Mouse (Mus musculus): ENCODE measurements around the gene Nr2f6. TPM values are rescaled to one million over a fixed set of nuclear protein-coding genes. Genes with fewer than 3 reads are reported as not detected.
A peak's percentile ranks its signal among the peaks of the same experiment; 100 is the strongest.
"Not testable (repeated sequence)": the region's sequence is repeated elsewhere in the genome, so short reads cannot be mapped to it uniquely, and the experiment has no call there.

The Nr2f6 gene
- total RNA-seq, 2 experiments from 2014 or later, result 39.3 to 40.6 TPM

DNA sequence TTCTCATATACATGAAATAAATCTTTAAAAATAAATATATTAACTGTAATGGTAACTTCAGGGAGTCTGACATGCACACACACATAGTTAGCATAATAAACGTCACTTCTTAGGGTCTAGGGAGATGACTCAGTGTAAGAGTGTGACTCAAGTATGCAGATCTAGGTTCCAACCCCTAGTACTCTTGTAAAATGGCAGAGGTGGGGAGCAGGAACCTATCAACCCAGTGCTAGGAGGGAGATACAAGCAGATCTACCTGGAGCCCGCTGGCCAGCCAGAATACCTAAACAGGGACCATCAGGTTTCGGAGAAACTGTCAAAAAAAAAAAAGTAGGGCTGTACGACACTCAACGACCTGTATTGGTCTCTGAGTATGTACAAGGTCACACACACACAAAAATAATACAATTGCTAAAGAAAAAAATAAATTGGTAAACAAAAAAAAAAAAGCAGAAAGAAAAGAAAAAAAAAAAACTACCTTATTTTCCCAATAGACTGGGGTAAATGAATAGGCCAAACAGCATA is 11.0 kb downstream of the Nr2f6 start:
- intact Hi-C loops (cut with DNase I), result no loop called here
- no peak for DNase-seq (ENCODE audit: low spot score in 2 of 2)

GRCm38 (mm10) chr8:71369040-71369718 is 12.6 kb downstream of the Nr2f6 start:
- no peak for DNase-seq (ENCODE audit: low spot score in 2 of 2)
- intact Hi-C loops (cut with DNase I), result loop anchor here (5.0 kb wide), 1 partner anchor 472 kb away; the partner anchor contains the start of gene Rpl18a

- intact Hi-C loops (cut with DNase I), result loop anchor here (5.0 kb wide), 1 partner anchor 471 kb away; the partner anchor contains the start of gene Rpl18a
- DNase-seq (ENCODE audit: low spot score in 2 of 2), result no peak
Measured at GRCm38 (mm10) chr8:71368366-71368765, 13.4 kb downstream of the Nr2f6 start.

- DNase-seq (ENCODE audit: low spot score in 2 of 2), result no peak
- intact Hi-C loops (cut with DNase I), result loop anchor here (5.0 kb wide), 1 partner anchor 470 kb away; the partner anchor contains the start of gene Rpl18a
Measured at GRCm38 (mm10) chr8:71367529-71368176, 14.1 kb downstream of the Nr2f6 start.

DNA sequence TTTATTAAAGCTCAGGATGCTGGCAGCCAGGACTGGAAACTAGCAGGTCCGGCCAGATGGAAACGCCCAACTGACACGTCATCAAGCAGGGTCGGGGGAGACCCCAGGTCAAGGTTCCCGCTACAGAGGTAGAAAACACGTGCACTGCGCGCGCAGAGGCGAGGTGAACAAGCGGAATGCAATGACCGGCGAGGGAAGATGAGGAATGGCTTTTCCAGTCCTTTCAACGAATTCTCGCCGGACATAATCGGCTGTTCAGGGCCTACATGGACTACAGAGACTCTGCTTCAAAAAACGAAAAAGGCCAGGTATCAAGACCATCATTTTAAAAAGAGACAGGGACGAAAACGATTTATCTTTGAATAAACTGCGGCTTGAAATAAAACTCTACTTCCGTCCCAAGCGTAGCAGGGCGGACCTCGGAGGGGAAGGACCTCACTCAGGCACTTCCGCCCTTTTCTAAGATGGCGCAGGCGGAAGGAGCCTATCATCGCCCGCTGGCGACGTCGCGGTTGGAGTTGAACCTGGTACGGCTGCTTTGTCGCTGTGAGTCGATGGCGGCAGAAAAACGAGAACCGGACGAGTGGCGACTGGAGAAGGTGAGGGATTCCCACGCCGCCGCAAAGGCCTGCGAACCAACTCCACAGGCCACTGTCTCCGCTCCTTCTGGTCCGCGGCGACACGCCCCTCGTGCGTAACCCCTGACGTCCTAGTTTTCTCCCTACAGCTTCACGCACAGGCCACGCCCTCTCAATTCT is 14.8 kb downstream of the Nr2f6 start, which contains the start of gene Use1:
TSS of gene Use1 (plus strand) at position 78 of the 758 bp plus-strand sequence.
- intact Hi-C loops (cut with DNase I), result loop anchor here (5.0 kb wide), 1 partner anchor 470 kb away; the partner anchor contains the start of gene Rpl18a
- peak; percentile 93 to 94 for DNase-seq (ENCODE audit: low spot score in 2 of 2)

DNA sequence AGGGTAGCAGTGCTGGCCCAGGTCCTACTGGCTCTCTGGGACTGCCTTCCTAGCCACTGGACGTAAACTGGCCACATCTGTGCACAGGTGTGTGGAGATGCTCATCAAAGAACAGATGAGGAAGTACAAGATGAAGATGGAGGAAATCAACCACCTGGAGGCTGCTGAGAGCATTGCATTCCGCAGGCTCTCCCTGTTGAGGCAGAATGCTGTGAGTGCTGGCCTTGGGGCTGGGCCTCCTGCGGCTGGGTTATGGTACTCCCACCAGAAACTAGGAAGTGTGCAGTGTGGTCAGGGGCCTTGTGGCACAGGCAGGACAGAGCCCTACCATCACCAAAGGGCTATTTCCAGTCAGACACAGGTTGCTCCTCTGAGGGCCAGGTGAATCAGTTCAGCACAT is 23.7 kb downstream of the Nr2f6 start:
- intact Hi-C loops (cut with DNase I), result no loop called here
- DNase-seq (ENCODE audit: low spot score in 2 of 2), result no peak

GRCm38 (mm10) chr8:71351520-71351919 is 30.2 kb downstream of the Nr2f6 start:
- intact Hi-C loops (cut with DNase I), result no loop called here
- DNase-seq (ENCODE audit: low spot score in 2 of 2), result no peak

DNA sequence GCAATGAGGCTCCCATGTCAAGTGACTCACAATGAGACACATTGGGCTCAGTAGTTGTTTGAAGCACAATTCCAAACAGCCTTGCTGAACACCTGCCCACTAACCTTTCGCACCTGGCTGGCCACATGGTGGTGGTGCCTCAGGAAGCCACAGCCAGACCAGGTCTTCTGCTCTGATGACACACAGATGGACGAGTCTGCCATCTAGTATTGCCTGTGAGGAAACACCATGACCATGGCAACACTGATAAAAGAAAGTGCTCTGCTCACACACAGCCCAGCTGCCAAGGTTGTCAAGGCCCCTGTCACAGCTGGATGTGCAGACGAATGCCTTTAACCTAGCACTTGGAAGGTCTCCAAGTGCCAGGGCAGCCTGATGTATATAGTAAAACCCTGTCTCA is 30.6 kb downstream of the Nr2f6 start:
- intact Hi-C loops (cut with DNase I), result no loop called here
- no peak for DNase-seq (ENCODE audit: low spot score in 2 of 2)

GRCm38 (mm10) chr8:71346581-71346980 is 35.2 kb downstream of the Nr2f6 start:
- DNase-seq (ENCODE audit: low spot score in 2 of 2), result no peak
- intact Hi-C loops (cut with DNase I), result no loop called here

GRCm38 (mm10) chr8:71340625-71341024 is 41.1 kb downstream of the Nr2f6 start:
- intact Hi-C loops (cut with DNase I), result no loop called here
- DNase-seq (ENCODE audit: low spot score in 2 of 2), result no peak

- intact Hi-C loops (cut with DNase I); DNase-seq (ENCODE audit: low spot score in 2 of 2): not testable (repeated sequence)
Measured at GRCm38 (mm10) chr8:71337834-71338233, 43.9 kb downstream of the Nr2f6 start.

- intact Hi-C loops (cut with DNase I), result no loop called here
- no peak for DNase-seq (ENCODE audit: low spot score in 2 of 2)
Measured at GRCm38 (mm10) chr8:71324848-71325247, 56.9 kb downstream of the Nr2f6 start.

Other genes with a start within 250 kb of the Nr2f6 start
- gene Myo9b, start 109.2 kb downstream of the Nr2f6 start, total RNA-seq (2021), result 10 to 100 TPM; 24.3 to 39.4 TPM
- gene Haus8, start 109.0 kb downstream of the Nr2f6 start, total RNA-seq (2021), result 10 to 100 TPM; 12.3 to 15.8 TPM
- gene Use1, start 15.1 kb downstream of the Nr2f6 start, total RNA-seq (2021), result 100 to 1,000 TPM; 104 to 119 TPM
- gene Ocel1, start 10.7 kb downstream of the Nr2f6 start, total RNA-seq (2021), result 10 to 100 TPM; 15.4 to 18.1 TPM
- 1 to 10 TPM; 3.4 to 4.9 TPM for gene Ushbp1, start 13.8 kb upstream of the Nr2f6 start, total RNA-seq (2021)
- gene Babam1, start 14.9 kb upstream of the Nr2f6 start, total RNA-seq (2021), result 100 to 1,000 TPM; 101 to 116 TPM
- under 1 TPM in 1 of 2 experiments, not detected in 1; 0.29 TPM for gene Ankle1, start 24.1 kb upstream of the Nr2f6 start, total RNA-seq (2021)
- gene Abhd8, start 81.7 kb upstream of the Nr2f6 start, total RNA-seq (2021), result 100 to 1,000 TPM; 303 to 342 TPM
- gene Mrpl34, start 83.0 kb upstream of the Nr2f6 start, total RNA-seq (2021), result 10 to 100 TPM; 47.3 to 68.9 TPM
- 10 to 100 TPM; 70.7 to 78.7 TPM for gene Dda1, start 87.2 kb upstream of the Nr2f6 start, total RNA-seq (2021)
- 10 to 100 TPM; 59.3 to 62.2 TPM for gene Ano8, start 104.0 kb upstream of the Nr2f6 start, total RNA-seq (2021)
- gene Gtpbp3, start 106.1 kb upstream of the Nr2f6 start, total RNA-seq (2021), result 10 to 100 TPM; 34.2 to 36.0 TPM
- gene Plvap, start 129.8 kb upstream of the Nr2f6 start, total RNA-seq (2021), result 1 to 10 TPM; 7.4 to 9.4 TPM
- not detected for gene Ccdc194, start 143.8 kb upstream of the Nr2f6 start, total RNA-seq (2021)
- 1 to 10 TPM; 3.5 to 4.8 TPM for gene Bst2, start 155.5 kb upstream of the Nr2f6 start, total RNA-seq (2021)
- 10 to 100 TPM; 37.8 to 43.0 TPM for gene Mvb12a, start 161.0 kb upstream of the Nr2f6 start, total RNA-seq (2021)
- not detected for gene Tmem221, start 176.9 kb upstream of the Nr2f6 start, total RNA-seq (2021)
- gene Nxnl1, start 184.6 kb upstream of the Nr2f6 start, total RNA-seq (2021), result under 1 TPM; 0.18 to 0.22 TPM
- gene Slc27a1, start 186.9 kb upstream of the Nr2f6 start, total RNA-seq (2021), result 100 to 1,000 TPM in 1 of 2 experiments, 10 to 100 TPM in 1; 94.7 to 109 TPM
- gene Pgls, start 210.2 kb upstream of the Nr2f6 start, total RNA-seq (2021), result 10 to 100 TPM; 31.1 to 41.6 TPM
- 1 to 10 TPM; 3.9 to 4.0 TPM for gene Fam129c, start 215.7 kb upstream of the Nr2f6 start, total RNA-seq (2021)
- gene Colgalt1, start 229.0 kb upstream of the Nr2f6 start, total RNA-seq (2021), result 10 to 100 TPM; 48.5 to 52.2 TPM

Measured in left cerebral cortex, postnatal 36 days (tissue).